Mouse (Mus musculus): ENCODE measurements around the gene Myl12a. TPM values are rescaled to one million over a fixed set of nuclear protein-coding genes. Genes with fewer than 3 reads are reported as not detected.

The Myl12a gene
- polyA plus RNA-seq, 1 experiment from 2014 or later = 832 TPM

GRCm38 (mm10) chr17:71025922-71026321, 23.2 kb upstream of the Myl12a start:
- no peak overlapping the region for H3K4me3 ChIP-seq
- ATAC-seq (ENCODE audit: insufficient number of reproducible peaks, low FRiP score) = no peak
- no peaks in the 10 kb centered on the region for H3K27me3 ChIP-seq (replicated peaks)
- H3K4me1 ChIP-seq (replicated peaks) = peaks cover 55% of the 10 kb centered on the region
- 67% methylated on average over 8 of the region's 8 CpGs for WGBS
- no peaks in the 10 kb centered on the region for H3K9me3 ChIP-seq (replicated peaks)
- peaks cover 48% of the 10 kb centered on the region for H3K36me3 ChIP-seq
- no peak overlapping the region for H3K27ac ChIP-seq (ENCODE audit: poor library complexity, severe bottlenecking)
- H3K9ac ChIP-seq = peak overlapping the region; percentile 60; the same call in 1 of the 2 replicates
- H3K4me2 ChIP-seq = peak overlapping the region; percentile 31

- Histone ChIP-seq H3K4me3 (no peak overlapping the region), H3K27me3 (replicated peaks) (no peaks in the 10 kb centered on the region), H3K9me3 (replicated peaks) (no peaks in the 10 kb centered on the region), H3K27ac (ENCODE audit: poor library complexity, severe bottlenecking) (no peak overlapping the region), H3K4me1 (replicated peaks) (peaks cover 60% of the 10 kb centered on the region), H3K4me2 (no peak overlapping the region), H3K36me3 (peaks cover 40% of the 10 kb centered on the region), H3K9ac (no peak overlapping the region)
- 85% methylated on average over 10 of the region's 10 CpGs for WGBS
- ATAC-seq (ENCODE audit: insufficient number of reproducible peaks, low FRiP score) = no peak
These were observed 21.4 kb upstream of the Myl12a start for GRCm38 (mm10) chr17:71024071-71024470.

- peak overlapping the region; percentile 73 for H3K4me2 ChIP-seq
These were observed 20.2 kb upstream of the Myl12a start for GRCm38 (mm10) chr17:71022841-71023240.

GRCm38 (mm10) chr17:71019860-71020259, 17.2 kb upstream of the Myl12a start:
- H3K9me3 ChIP-seq (replicated peaks) = no peaks in the 10 kb centered on the region
- H3K36me3 ChIP-seq = peaks cover 23% of the 10 kb centered on the region
- peak overlapping the region; percentile 99 for H3K27ac ChIP-seq (ENCODE audit: poor library complexity, severe bottlenecking)
- peak overlapping the region; percentile 59 for H3K4me2 ChIP-seq
- peak overlapping the region; percentile 58 for H3K4me3 ChIP-seq
- H3K9ac ChIP-seq = peak overlapping the region; percentile 90
- no peak for ATAC-seq (ENCODE audit: insufficient number of reproducible peaks, low FRiP score)
- no peaks in the 10 kb centered on the region for H3K27me3 ChIP-seq (replicated peaks)
- 38% methylated on average over 9 of the region's 9 CpGs for WGBS
- peaks cover 56% of the 10 kb centered on the region for H3K4me1 ChIP-seq (replicated peaks)

More at GRCm38 (mm10) chr17:71022841-71023240, 20.2 kb upstream of the Myl12a start:
- H3K9me3 ChIP-seq (replicated peaks) = no peaks in the 10 kb centered on the region
- 79% methylated on average over 13 of the region's 13 CpGs for WGBS
- no peak for ATAC-seq (ENCODE audit: insufficient number of reproducible peaks, low FRiP score)
- peaks cover 35% of the 10 kb centered on the region for H3K36me3 ChIP-seq
- peak overlapping the region; percentile 29 for H3K9ac ChIP-seq
- 0 out of 2 replicates have a peak overlapping the region, but pooled peaks have one; percentile 51 for H3K4me3 ChIP-seq
- H3K27ac ChIP-seq (ENCODE audit: poor library complexity, severe bottlenecking) = no peak overlapping the region
- no peaks in the 10 kb centered on the region for H3K27me3 ChIP-seq (replicated peaks)
- H3K4me1 ChIP-seq (replicated peaks) = peaks cover 68% of the 10 kb centered on the region

- peaks cover 21% of the 10 kb centered on the region for H3K36me3 ChIP-seq
- H3K9me3 ChIP-seq (replicated peaks) = no peaks in the 10 kb centered on the region
- ATAC-seq (ENCODE audit: insufficient number of reproducible peaks, low FRiP score) = peak; percentile 66
- no peaks in the 10 kb centered on the region for H3K27me3 ChIP-seq (replicated peaks)
- H3K4me2 ChIP-seq = peak overlapping the region; percentile 59
- peak overlapping the region; percentile 58 for H3K4me3 ChIP-seq
- H3K4me1 ChIP-seq (replicated peaks) = peaks cover 60% of the 10 kb centered on the region
- 12% methylated on average over 6 of the region's 6 CpGs for WGBS
- H3K9ac ChIP-seq = peak overlapping the region; percentile 90
- H3K27ac ChIP-seq (ENCODE audit: poor library complexity, severe bottlenecking) = peak overlapping the region; percentile 99
These were observed 16.6 kb upstream of the Myl12a start for GRCm38 (mm10) chr17:71019309-71019655.

GRCm38 (mm10) chr17:71018616-71019308, 16.1 kb upstream of the Myl12a start:
- Histone ChIP-seq H3K4me3 (peak overlapping the region; percentile 58), H3K4me1 (replicated peaks) (peaks cover 57% of the 10 kb centered on the region), H3K4me2 (peak overlapping the region; percentile 59), H3K9me3 (replicated peaks) (no peaks in the 10 kb centered on the region), H3K27me3 (replicated peaks) (no peaks in the 10 kb centered on the region), H3K27ac (ENCODE audit: poor library complexity, severe bottlenecking) (peak overlapping the region; percentile 99), H3K9ac (peak overlapping the region; percentile 90), H3K36me3 (peaks cover 15% of the 10 kb centered on the region)
- 48% methylated on average over 15 of the region's 15 CpGs for WGBS
- no peak for ATAC-seq (ENCODE audit: insufficient number of reproducible peaks, low FRiP score)

GRCm38 (mm10) chr17:71018151-71018550, 15.5 kb upstream of the Myl12a start:
- H3K9me3 ChIP-seq (replicated peaks) = no peaks in the 10 kb centered on the region
- H3K27ac ChIP-seq (ENCODE audit: poor library complexity, severe bottlenecking) = no peak overlapping the region
- H3K27me3 ChIP-seq (replicated peaks) = no peaks in the 10 kb centered on the region
- peaks cover 9% of the 10 kb centered on the region for H3K36me3 ChIP-seq
- no peak overlapping the region for H3K4me3 ChIP-seq
- ATAC-seq (ENCODE audit: insufficient number of reproducible peaks, low FRiP score) = no peak
- peak overlapping the region; percentile 59 for H3K4me2 ChIP-seq
- peaks cover 51% of the 10 kb centered on the region for H3K4me1 ChIP-seq (replicated peaks)
- H3K9ac ChIP-seq = 0 out of 2 replicates have a peak overlapping the region, but pooled peaks have one; percentile 90
- WGBS = 94% methylated on average over 3 of the region's 3 CpGs

- no peak for ATAC-seq (ENCODE audit: insufficient number of reproducible peaks, low FRiP score)
- Histone ChIP-seq H3K4me2 (no peak overlapping the region), H3K27me3 (replicated peaks) (no peaks in the 10 kb centered on the region), H3K4me1 (replicated peaks) (peaks cover 45% of the 10 kb centered on the region), H3K9ac (no peak overlapping the region; the same call in 1 of the 2 replicates), H3K27ac (ENCODE audit: poor library complexity, severe bottlenecking) (no peak overlapping the region), H3K9me3 (replicated peaks) (no peaks in the 10 kb centered on the region), H3K4me3 (no peak overlapping the region), H3K36me3 (peaks cover 3% of the 10 kb centered on the region; the same call in 1 of the 2 replicates)
- WGBS = 95% methylated on average over 4 of the region's 4 CpGs
These were observed 14.8 kb upstream of the Myl12a start for GRCm38 (mm10) chr17:71017457-71017998.

- ATAC-seq (ENCODE audit: insufficient number of reproducible peaks, low FRiP score) = no peak
- Histone ChIP-seq H3K4me1 (replicated peaks) (peaks cover 35% of the 10 kb centered on the region), H3K4me2 (peak overlapping the region; percentile 32), H3K9me3 (replicated peaks) (no peaks in the 10 kb centered on the region), H3K36me3 (no peaks in the 10 kb centered on the region), H3K27me3 (replicated peaks) (no peaks in the 10 kb centered on the region), H3K27ac (ENCODE audit: poor library complexity, severe bottlenecking) (peak overlapping the region; percentile 31), H3K4me3 (no peak overlapping the region), H3K9ac (0 out of 2 replicates have a peak overlapping the region, but pooled peaks have one; percentile 11)
- 26% methylated on average over 5 of the region's 5 CpGs for WGBS
These were observed 12.2 kb upstream of the Myl12a start for GRCm38 (mm10) chr17:71014911-71015310.

GRCm38 (mm10) chr17:71013105-71013504, 10.4 kb upstream of the Myl12a start:
- no peak overlapping the region for H3K4me3 ChIP-seq
- H3K9me3 ChIP-seq (replicated peaks) = no peaks in the 10 kb centered on the region
- H3K4me2 ChIP-seq = no peak overlapping the region
- H3K9ac ChIP-seq = no peak overlapping the region
- 84% methylated on average over 6 of the region's 6 CpGs for WGBS
- no peaks in the 10 kb centered on the region for H3K36me3 ChIP-seq
- H3K27ac ChIP-seq (ENCODE audit: poor library complexity, severe bottlenecking) = no peak overlapping the region
- H3K4me1 ChIP-seq (replicated peaks) = peaks cover 20% of the 10 kb centered on the region
- H3K27me3 ChIP-seq (replicated peaks) = no peaks in the 10 kb centered on the region
- no peak for ATAC-seq (ENCODE audit: insufficient number of reproducible peaks, low FRiP score)

GRCm38 (mm10) chr17:71011931-71012662, 9.4 kb upstream of the Myl12a start:
- H3K4me3 ChIP-seq = no peak overlapping the region
- no peak overlapping the region for H3K4me2 ChIP-seq
- H3K9me3 ChIP-seq (replicated peaks) = no peaks in the 10 kb centered on the region
- H3K4me1 ChIP-seq (replicated peaks) = peaks cover 13% of the 10 kb centered on the region
- 82% methylated on average over 9 of the region's 9 CpGs for WGBS
- no peaks in the 10 kb centered on the region for H3K36me3 ChIP-seq
- ATAC-seq (ENCODE audit: insufficient number of reproducible peaks, low FRiP score) = no peak
- H3K9ac ChIP-seq = no peak overlapping the region
- H3K27me3 ChIP-seq (replicated peaks) = no peaks in the 10 kb centered on the region
- H3K27ac ChIP-seq (ENCODE audit: poor library complexity, severe bottlenecking) = no peak overlapping the region

Measured in heart, embryonic 12.5 days (tissue).